Mouse (Mus musculus) C2C12 (cell line): ENCODE results near the gene Ly9.

Experiments used
- CEBPB ChIP-seq: IDR thresholded peaks from one replicate; pipeline ENCODE4 v1.6.1; 2011; ENCODE audit warnings: low read depth, mild to moderate bottlenecking, control low read depth, moderate library complexity
- CTCF ChIP-seq: IDR thresholded peaks from one replicate; pipeline ENCODE4 v1.5.1; 2011; ENCODE audit not compliant: control insufficient read depth, insufficient read depth, insufficient read length
- FOSL1 ChIP-seq: IDR thresholded peaks from one replicate; pipeline ENCODE4 v1.8.0; 2011; ENCODE audit warnings: mild to moderate bottlenecking, low read length; ENCODE audit not compliant: poor library complexity, insufficient read depth, severe bottlenecking
- MAX ChIP-seq: IDR thresholded peaks from one replicate; pipeline ENCODE4 v1.6.1; 2011; ENCODE audit warnings: mild to moderate bottlenecking, control low read depth
- MYOD1 ChIP-seq: IDR thresholded peaks from one replicate; pipeline ENCODE4 v1.6.1; 2011; ENCODE audit warnings: low read depth; ENCODE audit not compliant: control insufficient read depth, insufficient read length
- MYOG ChIP-seq: IDR thresholded peaks from one replicate; pipeline ENCODE4 v1.6.1; 2011; ENCODE audit not compliant: control insufficient read depth, insufficient read length; ENCODE audit errors: extremely low read depth
- USF1 ChIP-seq: IDR thresholded peaks from one replicate; pipeline ENCODE4 v1.6.1; 2011; ENCODE audit warnings: low read depth, mild to moderate bottlenecking, control low read depth, moderate library complexity

DNA sequence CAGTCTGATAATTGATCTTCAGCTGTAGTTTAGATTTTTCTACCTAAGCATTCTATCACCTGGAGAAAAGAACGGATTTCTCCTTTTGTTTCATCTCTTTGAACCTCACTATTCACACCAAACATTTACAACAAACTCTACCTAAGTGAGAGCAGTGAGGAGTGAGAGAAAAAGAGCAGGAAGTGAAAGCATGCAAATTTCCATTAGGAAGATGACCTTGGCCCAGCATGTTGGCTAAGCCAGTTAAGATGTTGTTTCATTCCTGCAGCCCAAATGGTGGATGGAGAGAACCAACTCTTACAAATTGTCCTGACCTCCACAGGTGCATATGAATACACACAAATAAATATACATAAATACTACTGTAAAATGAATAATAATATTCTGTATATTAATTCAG lies 66.5 kb downstream of the Ly9 start:
- TF ChIP-seq MYOG, result no peak
- TF ChIP-seq USF1, result no peak
- no peak for TF ChIP-seq CTCF
- no peak for TF ChIP-seq MAX
- no peak for TF ChIP-seq MYOD1
- TF ChIP-seq CEBPB, result no peak
- TF ChIP-seq FOSL1, result no peak
